In the genomic region with DNA sequence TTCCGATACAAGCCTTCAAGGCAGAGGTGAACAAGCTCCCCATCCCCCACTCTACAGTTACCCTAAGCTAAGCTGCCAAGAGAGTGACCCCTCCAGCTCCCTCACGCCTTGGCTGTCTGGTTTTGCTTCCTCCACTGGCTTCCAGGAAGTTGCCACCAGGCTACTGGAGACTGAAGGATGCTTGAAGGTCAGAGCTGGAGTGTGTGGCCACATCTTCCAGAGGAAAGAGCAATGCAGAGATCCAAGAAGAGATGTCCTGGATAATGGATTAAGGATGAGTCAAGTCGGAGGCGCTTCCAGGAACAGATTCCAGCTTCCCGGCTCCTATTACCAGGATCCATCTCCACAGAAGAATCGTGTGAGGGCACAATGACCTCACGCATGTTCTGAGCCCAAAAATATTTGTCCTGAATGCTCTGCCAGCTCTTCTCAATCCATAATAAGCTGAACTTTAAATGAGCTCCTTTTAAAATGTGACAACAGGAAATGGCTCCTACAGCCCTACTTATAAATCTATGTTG, we compare ENCODE assay signal across 9 mouse cellular contexts.
DNase-seq lines count a peak whose midpoint lies in the region; ATAC-seq and TF ChIP-seq lines count a peak whose summit lies in the region.
"Had no signal": no experiment of that assay in that cellular context is flagged by ENCODE, and none has a peak within 500 bp of the region (broad histone marks: within the 10 kb centered on the region; RNA-seq: fewer than 3 reads in every experiment).

No protein-coding gene starts in this region.

- TF ChIP-seq EP300 in heart, adult 2 months (IDR thresholded peaks at IDR 0.05; ENCODE audit: insufficient read depth, low read depth, low read length), result no peak

- intact Hi-C loops in heart, adult 2 months (cut with DNase I), result no loop called here

- peaks cover 7% of the 10 kb centered on the region for H3K4me1 ChIP-seq in heart, adult 2 months (ENCODE audit: control insufficient read depth, insufficient read depth, low read length)
- H3K4me1 ChIP-seq in hindbrain, embryonic 11.5 days (replicated peaks; ENCODE audit: control insufficient read depth, insufficient read depth, low read length), result no peaks in the 10 kb centered on the region
- H3K4me1 ChIP-seq: liver, embryonic 13.5 days had no signal

- H3K27ac ChIP-seq in heart, adult 2 months, result peak overlapping the region; percentile 44
- no peak overlapping the region for H3K27ac ChIP-seq in hindbrain, embryonic 11.5 days (ENCODE audit: low read depth, low read length)
- H3K27ac ChIP-seq: heart, embryonic 15.5 days; liver, embryonic 13.5 days had no signal

- 15% methylated on average over 7 of the region's 7 CpGs for WGBS in heart, adult 2 months
- 77% methylated on average over 7 of the region's 7 CpGs for WGBS in hindbrain, embryonic 11.5 days

- H3K4me3 ChIP-seq in heart, adult 2 months, result no peak overlapping the region
- no peak overlapping the region for H3K4me3 ChIP-seq in hindbrain, embryonic 11.5 days (ENCODE audit: low read depth, low read length)
- H3K4me3 ChIP-seq: heart, embryonic 15.5 days; liver, embryonic 13.5 days had no signal

- no peak for TF ChIP-seq CTCF in heart, adult 2 months (IDR thresholded peaks at IDR 0.05)

- H3K79me2 ChIP-seq in heart, adult 2 months (replicated peaks; ENCODE audit: control insufficient read depth, insufficient read depth, low read length), result no peaks in the 10 kb centered on the region

- no peak overlapping the region for H3K4me2 ChIP-seq in hindbrain, embryonic 11.5 days (replicated peaks; ENCODE audit: low read depth, low read length)
- H3K4me2 ChIP-seq: heart, embryonic 15.5 days; liver, embryonic 13.5 days had no signal

- TF ChIP-seq POLR2A in heart, adult 2 months (IDR thresholded peaks at IDR 0.05; ENCODE audit: insufficient read depth, low read depth, low read length), result no peak

- ATAC-seq in hindbrain, embryonic 11.5 days (ENCODE audit: low FRiP score), result no peak

- no peaks in the 10 kb centered on the region; the same call in 1 of the 2 replicates for H3K27me3 ChIP-seq in heart, adult 2 months (ENCODE audit: control insufficient read depth, insufficient read depth, low read length)
- no peaks in the 10 kb centered on the region for H3K27me3 ChIP-seq in hindbrain, embryonic 11.5 days (ENCODE audit: control insufficient read depth, insufficient read depth, low read length)
- H3K27me3 ChIP-seq: heart, embryonic 15.5 days; liver, embryonic 13.5 days had no signal

- peaks cover 9% of the 10 kb centered on the region for H3K36me3 ChIP-seq in heart, adult 2 months (ENCODE audit: control insufficient read depth, insufficient read depth, low read length)
- H3K36me3 ChIP-seq in hindbrain, embryonic 11.5 days (ENCODE audit: control insufficient read depth, insufficient read depth, low read length), result no peaks in the 10 kb centered on the region
- H3K36me3 ChIP-seq: heart, embryonic 15.5 days; liver, embryonic 13.5 days had no signal

- no peaks in the 10 kb centered on the region for H3K9me3 ChIP-seq in hindbrain, embryonic 11.5 days (ENCODE audit: control insufficient read depth, low read length)
- H3K9me3 ChIP-seq: heart, embryonic 15.5 days; liver, embryonic 13.5 days had no signal

- H3K9ac ChIP-seq in heart, adult 2 months (ENCODE audit: low read depth, low read length), result no peak overlapping the region
- no peak overlapping the region for H3K9ac ChIP-seq in hindbrain, embryonic 11.5 days (ENCODE audit: low read depth, low read length)
- H3K9ac ChIP-seq: heart, embryonic 15.5 days; liver, embryonic 13.5 days had no signal

- DNase-seq in urinary bladder, adult 18-20 months (ENCODE audit: low spot score in 2 of 2), result peak; percentile 1 to 12
- DNase-seq in urinary bladder, postnatal 25 days (ENCODE audit: low spot score), result no peak
- peak; percentile 47 to 50 for DNase-seq in heart, adult 2 months
- DNase-seq in kidney, postnatal 4 days, result peak; percentile 27 to 60
- no peak for DNase-seq in cerebellum, postnatal 25 days
- DNase-seq in hindbrain, embryonic 11.5 days (ENCODE audit: low spot score), result no peak
- DNase-seq in right cerebral cortex, postnatal 14 days, result no peak
- DNase-seq: liver, embryonic 13.5 days had no signal

Comparison
In these comparisons a context has a peak if more than half of its experiments do, and no peak if none do; other contexts are left out.
1. DNase-seq: peak in urinary bladder, adult 18-20 months (2 of 2), heart, adult 2 months (2 of 2) and kidney, postnatal 4 days (2 of 2); none in urinary bladder, postnatal 25 days (single experiment), cerebellum, postnatal 25 days (0 of 2), hindbrain, embryonic 11.5 days (single experiment) and right cerebral cortex, postnatal 14 days (single experiment).